Mouse (Mus musculus): ENCODE data around the gene Thap7. TPM values are rescaled to one million over a fixed set of nuclear protein-coding genes. Genes with fewer than 3 reads are reported as not detected.

The Thap7 gene
- total RNA-seq (2023): 10 to 100 TPM; 33.2 to 39.1 TPM

GRCm38 (mm10) chr16:17530640-17531288 lies at the start of gene Thap7:
Gene Thap7, minus strand, starts transcription at chr16:17531136.

GRCm38 (mm10) chr16:17561751-17562208 lies 30.8 kb upstream of the Thap7 start, which contains the start of gene P2rx6:
Gene P2rx6, plus strand, starts transcription at chr16:17561885.

GRCm38 (mm10) chr16:17561128-17561750 lies 30.3 kb upstream of the Thap7 start, which contains the start of gene Lrrc74b:
Gene Lrrc74b, minus strand, starts transcription at chr16:17561247.

GRCm38 (mm10) chr16:17508546-17509239 lies 22.2 kb downstream of the Thap7 start, which contains the start of gene Lztr1:
Gene Lztr1, plus strand, starts transcription at chr16:17508688.

GRCm38 (mm10) chr16:17489469-17490111 lies 41.3 kb downstream of the Thap7 start, which contains the start of gene Aifm3:
Gene Aifm3, plus strand, starts transcription at chr16:17489611.

Other genes with a start within 250 kb of the Thap7 start
- not detected for gene Serpind1, start 199.8 kb downstream of the Thap7 start, total RNA-seq (2023)
- 10 to 100 TPM; 68.9 to 71.8 TPM for gene Snap29, start 125.2 kb downstream of the Thap7 start, total RNA-seq (2023)
- 100 to 1,000 TPM; 145 to 157 TPM for gene Pi4ka, start 124.8 kb downstream of the Thap7 start, total RNA-seq (2023)
- gene Crkl, start 79.1 kb downstream of the Thap7 start, total RNA-seq (2023): 10 to 100 TPM; 53.1 to 60.0 TPM
- not detected for gene Aifm3, start 41.5 kb downstream of the Thap7 start, total RNA-seq (2023)
- 10 to 100 TPM; 66.5 to 67.0 TPM for gene Lztr1, start 22.4 kb downstream of the Thap7 start, total RNA-seq (2023)
- gene Lrrc74b, start 30.1 kb upstream of the Thap7 start, total RNA-seq (2023): not detected
- not detected for gene P2rx6, start 30.7 kb upstream of the Thap7 start, total RNA-seq (2023)
- gene Slc7a4, start 52.1 kb upstream of the Thap7 start, total RNA-seq (2023): not detected
- gene Smpd4, start 88.2 kb upstream of the Thap7 start, total RNA-seq (2023): 10 to 100 TPM; 48.1 to 61.0 TPM
- gene Ccdc74a, start 115.3 kb upstream of the Thap7 start, total RNA-seq (2023): under 1 TPM in 1 of 2 experiments, not detected in 1; 0.52 TPM
- 100 to 1,000 TPM; 132 to 138 TPM for gene Med15, start 201.8 kb upstream of the Thap7 start, total RNA-seq (2023)
- gene Klhl22, start 228.5 kb upstream of the Thap7 start, total RNA-seq (2023): 10 to 100 TPM; 15.6 to 15.8 TPM

Measured in B cell, adult 67 days (primary cell).